Mouse (Mus musculus): ENCODE measurements at regions not wholly inside any gene's neighbourhood (a gene's known extent, or its start where the extent isn't known, plus 50 kb on each side); places are given as distances from the start of the nearest gene placed in this dataset.

DNA sequence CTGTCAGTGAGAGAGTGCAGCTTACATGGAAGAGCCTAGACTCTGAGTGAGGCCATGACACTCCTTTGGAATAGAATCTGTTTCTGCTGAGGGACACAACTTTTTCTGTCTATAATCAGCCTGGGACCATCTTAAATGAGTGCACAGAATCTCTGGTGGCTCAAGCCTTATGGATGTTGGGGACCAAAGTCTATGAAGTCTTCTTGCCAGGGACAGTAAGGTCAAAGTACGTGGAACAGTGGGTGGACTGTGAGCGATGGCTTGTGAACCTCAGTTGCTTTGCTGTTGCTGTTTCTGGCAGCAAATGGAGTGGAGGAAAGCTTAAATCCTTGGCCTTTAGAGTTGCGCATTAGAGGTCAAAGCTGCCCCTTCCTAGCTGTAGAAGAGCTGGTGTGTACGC is 57.1 kb upstream of the Stx16 start:
- TF ChIP-seq TAL1 (conservative IDR thresholded peaks at IDR 0.05; ENCODE audit: low read depth, low read length) (no peak), CTCF (IDR thresholded peaks at IDR 0.05; ENCODE audit: low read depth, low read length) (no peak), POLR2AphosphoS5 (IDR thresholded peaks at IDR 0.05; ENCODE audit: insufficient replicate concordance, low read depth, low read length) (no peak), GATA1 (IDR thresholded peaks at IDR 0.05; ENCODE audit: borderline replicate concordance, low read length) (no peak), GATA2 (IDR thresholded peaks at IDR 0.05; ENCODE audit: borderline replicate concordance, low read depth, low read length) (no peak)

All from G1E (cell line).